Mouse (Mus musculus) thymus, adult 2 months (tissue): ENCODE data around the gene Gramd4.

Source experiments
- CTCF ChIP-seq: fragments of 200-500 bp; IDR thresholded peaks from 2 replicates; pipeline ENCODE4 v1.5.1; 2012; ENCODE audit warnings: mild to moderate bottlenecking, control low read depth, low read length, moderate library complexity, borderline replicate concordance; ENCODE audit not compliant: control insufficient read depth, poor library complexity, insufficient read depth; ENCODE audit errors: extremely low read depth
- POLR2A ChIP-seq: fragments of 200-500 bp; IDR thresholded peaks from 2 replicates; pipeline ENCODE4 v1.6.1; 2012; ENCODE audit warnings: mild to moderate bottlenecking, low read length, control low read depth, moderate library complexity; ENCODE audit not compliant: control insufficient read depth, poor library complexity, insufficient read depth; ENCODE audit errors: extremely low read depth

GRCm38 (mm10) chr15:86181941-86182439 lies 124.5 kb downstream of the Gramd4 start:
- TF ChIP-seq CTCF (no peak), POLR2A (0 out of 2 replicates have a peak, but pooled peaks have one; percentile 16)
